Mouse (Mus musculus): ENCODE results near the gene Dda1. TPM values are rescaled to one million over a fixed set of nuclear protein-coding genes. Genes with fewer than 3 reads are reported as not detected.

The Dda1 gene
- total RNA-seq, 2 experiments from 2014 or later, result 28.4 to 31.7 TPM

Other genes starting within 250 kb of the Dda1 start
- gene Myo9b, start 196.5 kb upstream of the Dda1 start, total RNA-seq (2021), result 1 to 10 TPM; 8.4 to 8.5 TPM
- gene Haus8, start 196.3 kb upstream of the Dda1 start, total RNA-seq (2021), result 1 to 10 TPM; 4.5 to 5.1 TPM
- 100 to 1,000 TPM; 100 to 109 TPM for gene Use1, start 102.4 kb upstream of the Dda1 start, total RNA-seq (2021)
- 1 to 10 TPM; 6.1 to 6.2 TPM for gene Ocel1, start 97.9 kb upstream of the Dda1 start, total RNA-seq (2021)
- gene Nr2f6, start 87.2 kb upstream of the Dda1 start, total RNA-seq (2021), result 10 to 100 TPM; 20.8 to 22.4 TPM
- 1 to 10 TPM; 4.7 to 6.9 TPM for gene Ushbp1, start 73.4 kb upstream of the Dda1 start, total RNA-seq (2021)
- gene Babam1, start 72.3 kb upstream of the Dda1 start, total RNA-seq (2021), result 10 to 100 TPM; 63.4 to 71.9 TPM
- gene Ankle1, start 63.2 kb upstream of the Dda1 start, total RNA-seq (2021), result not detected
- 10 to 100 TPM; 22.4 to 28.0 TPM for gene Abhd8, start 5.5 kb upstream of the Dda1 start, total RNA-seq (2021)
- 10 to 100 TPM; 65.5 to 71.4 TPM for gene Mrpl34, start 4.2 kb upstream of the Dda1 start, total RNA-seq (2021)
- gene Ano8, start 16.8 kb downstream of the Dda1 start, total RNA-seq (2021), result 10 to 100 TPM; 14.6 to 16.0 TPM
- 10 to 100 TPM; 10.0 to 10.5 TPM for gene Gtpbp3, start 18.9 kb downstream of the Dda1 start, total RNA-seq (2021)
- 10 to 100 TPM; 11.1 to 12.0 TPM for gene Plvap, start 42.6 kb downstream of the Dda1 start, total RNA-seq (2021)
- not detected for gene Ccdc194, start 56.5 kb downstream of the Dda1 start, total RNA-seq (2021)
- gene Bst2, start 68.3 kb downstream of the Dda1 start, total RNA-seq (2021), result 1 to 10 TPM; 5.9 to 8.2 TPM
- 10 to 100 TPM; 22.5 to 24.8 TPM for gene Mvb12a, start 73.7 kb downstream of the Dda1 start, total RNA-seq (2021)
- not detected for gene Tmem221, start 89.7 kb downstream of the Dda1 start, total RNA-seq (2021)
- gene Nxnl1, start 97.4 kb downstream of the Dda1 start, total RNA-seq (2021), result not detected
- gene Slc27a1, start 99.7 kb downstream of the Dda1 start, total RNA-seq (2021), result 10 to 100 TPM; 78.7 to 93.8 TPM
- gene Pgls, start 123.0 kb downstream of the Dda1 start, total RNA-seq (2021), result 10 to 100 TPM; 23.2 to 23.7 TPM
- 1 to 10 TPM in 1 of 2 experiments, under 1 TPM in 1; 0.57 to 1.3 TPM for gene Fam129c, start 128.4 kb downstream of the Dda1 start, total RNA-seq (2021)
- gene Colgalt1, start 141.8 kb downstream of the Dda1 start, total RNA-seq (2021), result 10 to 100 TPM; 37.3 to 37.4 TPM
- gene Unc13a, start 202.6 kb downstream of the Dda1 start, total RNA-seq (2021), result not detected
- gene Jak3, start 207.1 kb downstream of the Dda1 start, total RNA-seq (2021), result 1 to 10 TPM; 1.4 to 2.2 TPM
- under 1 TPM; 0.78 TPM for gene Insl3, start 220.0 kb downstream of the Dda1 start, total RNA-seq (2021)
- gene B3gnt3, start 232.6 kb downstream of the Dda1 start, total RNA-seq (2021), result 1 to 10 TPM; 1.7 to 2.4 TPM